Mouse (Mus musculus) thymus, adult 18-20 months (tissue): Measurements from ENCODE around the gene Gm29644.
"Not testable (repeated sequence)": the region's sequence is repeated elsewhere in the genome, so short reads cannot be mapped to it uniquely, and the experiment has no call there.

ENCODE experiments used
- DNase-seq, 2 experiments: peaks; one replicate each; pipeline ENCODE4 v3.0.0; 2022; ENCODE audit warnings: mixed read lengths in 2 of 2

Gene Gm29644

DNA sequence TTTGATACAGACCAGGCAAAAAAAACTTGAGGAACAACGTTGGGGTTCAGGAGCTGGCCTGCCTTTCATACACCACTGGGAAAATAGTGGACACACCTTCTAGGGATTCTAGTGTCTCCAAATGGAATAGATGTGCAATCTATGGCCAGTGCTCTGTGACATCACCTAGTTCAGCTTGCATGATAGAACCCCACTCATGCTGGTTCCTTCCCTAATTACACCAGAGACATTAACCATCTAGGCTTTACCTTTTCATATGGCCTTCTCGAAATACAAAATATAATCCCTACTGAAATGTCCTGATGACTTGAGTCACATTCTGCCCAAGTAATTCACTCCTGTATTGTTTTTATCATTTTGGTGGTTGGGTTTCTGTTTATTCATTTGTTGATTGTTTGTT lies at the start of gene Gm29644, which contains the start of gene Gm29423:
Gm29644 (minus strand) TSS at position 157 of the 400 bp plus-strand sequence.
Gm29423 (minus strand) TSS at position 101 of the 400 bp plus-strand sequence.
- not testable (repeated sequence) for DNase-seq

DNA sequence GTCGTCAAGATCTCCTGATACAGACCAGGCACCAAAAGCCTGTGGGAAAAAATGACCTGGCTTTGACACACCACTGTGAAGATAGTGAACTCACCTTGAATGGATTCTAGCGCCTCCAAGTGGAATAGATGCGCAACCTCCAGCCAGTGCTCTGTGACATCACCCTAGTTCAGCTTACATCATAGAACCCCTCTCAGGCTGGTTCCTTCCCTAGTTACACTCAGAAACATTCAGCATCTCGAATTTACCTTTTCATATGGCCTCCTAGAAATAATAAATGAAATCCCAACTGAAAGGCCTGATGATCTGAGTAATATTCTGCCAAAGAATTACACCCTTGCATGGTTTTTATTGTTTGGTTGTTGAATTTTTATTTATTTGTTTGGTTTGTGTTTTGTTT lies 29.6 kb downstream of the Gm29644 start, which contains the start of gene Gm21118:
Gm21118 (minus strand) TSS at position 101 of the 400 bp plus-strand sequence.
- DNase-seq: not testable (repeated sequence)
